Mouse (Mus musculus) thymus, postnatal 36 days (tissue): Measurements from ENCODE around the gene Pelp1.
"Not testable (repeated sequence)": the region's sequence is repeated elsewhere in the genome, so short reads cannot be mapped to it uniquely, and the experiment has no call there.

Experiments used
- DNase-seq, 2 experiments: peaks; one replicate each; pipeline ENCODE4 v3.0.0; 2022; ENCODE audit warnings: mixed read lengths in 2 of 2

Gene Pelp1

GRCm38 (mm10) chr11:70419486-70419885 is 9.7 kb upstream of the Pelp1 start:
- no peak for DNase-seq

- no peak for DNase-seq
Observed at GRCm38 (mm10) chr11:70418199-70418598, 8.4 kb upstream of the Pelp1 start.

GRCm38 (mm10) chr11:70413961-70414360 is 4.1 kb upstream of the Pelp1 start:
- peak; percentile 67 to 78 for DNase-seq

GRCm38 (mm10) chr11:70412591-70412990 is 2.8 kb upstream of the Pelp1 start:
- DNase-seq = no peak

GRCm38 (mm10) chr11:70410297-70410643 is 439 bp upstream of the Pelp1 start:
- no peak for DNase-seq

- no peak for DNase-seq
Observed at GRCm38 (mm10) chr11:70403598-70403997, 6.2 kb downstream of the Pelp1 start.

- no peak for DNase-seq
Observed at GRCm38 (mm10) chr11:70389421-70389820, 20.4 kb downstream of the Pelp1 start.

- no peak for DNase-seq
Observed at GRCm38 (mm10) chr11:70387436-70387835, 22.4 kb downstream of the Pelp1 start.

- DNase-seq = no peak
Observed at GRCm38 (mm10) chr11:70384136-70384535, 25.7 kb downstream of the Pelp1 start.

- DNase-seq = no peak
Observed at GRCm38 (mm10) chr11:70381330-70381729, 28.5 kb downstream of the Pelp1 start.

- no peak for DNase-seq
Observed at GRCm38 (mm10) chr11:70380478-70381005, 29.3 kb downstream of the Pelp1 start.

- DNase-seq = no peak
Observed at GRCm38 (mm10) chr11:70376054-70376453, 33.8 kb downstream of the Pelp1 start.

- no peak for DNase-seq
Observed at GRCm38 (mm10) chr11:70374302-70374701, 35.5 kb downstream of the Pelp1 start.

- DNase-seq = no peak
Observed at GRCm38 (mm10) chr11:70372849-70373557, 36.8 kb downstream of the Pelp1 start.

- DNase-seq = no peak
Observed at GRCm38 (mm10) chr11:70372396-70372795, 37.4 kb downstream of the Pelp1 start.

GRCm38 (mm10) chr11:70368626-70369025 is 41.2 kb downstream of the Pelp1 start:
- not testable (repeated sequence) for DNase-seq

- DNase-seq = not testable (repeated sequence)
Observed at GRCm38 (mm10) chr11:70367701-70368100, 42.1 kb downstream of the Pelp1 start.

- peak; percentile 29 to 50 for DNase-seq
Observed at GRCm38 (mm10) chr11:70351868-70352267, 58.0 kb downstream of the Pelp1 start, which contains the start of gene Alox15. TSS of gene Alox15 (minus strand) at chr11:70352031.

GRCm38 (mm10) chr11:70348630-70349029 is 61.2 kb downstream of the Pelp1 start:
- no peak for DNase-seq

- no peak for DNase-seq
Observed at GRCm38 (mm10) chr11:70347861-70348260, 62.0 kb downstream of the Pelp1 start.

GRCm38 (mm10) chr11:70345546-70345945 is 64.3 kb downstream of the Pelp1 start:
- DNase-seq = no peak

GRCm38 (mm10) chr11:70345061-70345460 is 64.8 kb downstream of the Pelp1 start:
- DNase-seq = no peak
